Mouse (Mus musculus) C2C12 (cell line): ENCODE data around the gene Faiml. TPM values are rescaled to one million over a fixed set of nuclear protein-coding genes. Genes with fewer than 3 reads are reported as not detected.

Source experiments
- H3K27me3 ChIP-seq: one replicate; pipeline ENCODE4 v1.6.1; 2011; ENCODE audit not compliant: control insufficient read depth, insufficient read depth, insufficient read length
- H3K36me3 ChIP-seq: one replicate; pipeline ENCODE4 v1.6.1; 2011; ENCODE audit not compliant: control insufficient read depth, insufficient read depth
- H3K4me3 ChIP-seq: one replicate; pipeline ENCODE4 v1.5.1; 2011; ENCODE audit warnings: mild to moderate bottlenecking, control low read depth; ENCODE audit not compliant: poor library complexity, insufficient read depth, severe bottlenecking
- H3K79me2 ChIP-seq: one replicate; pipeline ENCODE4 v1.6.1; 2011; ENCODE audit not compliant: control insufficient read depth, insufficient read depth
- H3K79me3 ChIP-seq: one replicate; pipeline ENCODE4 v1.6.1; 2011; ENCODE audit warnings: low read depth, control low read depth
- H3ac ChIP-seq: one replicate; pipeline ENCODE3; 2011; ENCODE audit warnings: low read depth; ENCODE audit not compliant: control insufficient read depth, insufficient read length
- CEBPB ChIP-seq: IDR thresholded peaks from one replicate; pipeline ENCODE4 v1.6.1; 2011; ENCODE audit warnings: low read depth, mild to moderate bottlenecking, control low read depth, moderate library complexity
- CTCF ChIP-seq: IDR thresholded peaks from one replicate; pipeline ENCODE4 v1.5.1; 2011; ENCODE audit not compliant: control insufficient read depth, insufficient read depth, insufficient read length
- FOSL1 ChIP-seq: IDR thresholded peaks from one replicate; pipeline ENCODE4 v1.8.0; 2011; ENCODE audit warnings: mild to moderate bottlenecking, low read length; ENCODE audit not compliant: poor library complexity, insufficient read depth, severe bottlenecking
- MAX ChIP-seq: IDR thresholded peaks from one replicate; pipeline ENCODE4 v1.6.1; 2011; ENCODE audit warnings: mild to moderate bottlenecking, control low read depth
- MYOD1 ChIP-seq: IDR thresholded peaks from one replicate; pipeline ENCODE4 v1.6.1; 2011; ENCODE audit warnings: low read depth; ENCODE audit not compliant: control insufficient read depth, insufficient read length
- MYOG ChIP-seq: IDR thresholded peaks from one replicate; pipeline ENCODE4 v1.6.1; 2011; ENCODE audit not compliant: control insufficient read depth, insufficient read length; ENCODE audit errors: extremely low read depth
- USF1 ChIP-seq: IDR thresholded peaks from one replicate; pipeline ENCODE4 v1.6.1; 2011; ENCODE audit warnings: low read depth, mild to moderate bottlenecking, control low read depth, moderate library complexity
- polyA plus RNA-seq: library from polyadenylated mRNA; unstranded; fragments of >200 nt; fragmentation: generic; extraction: Trizol; gene quantifications from one replicate; pipeline ENCODE4 v1.2.1, GENCODE M21; 2012; ENCODE audit warnings: missing spikeins

Gene Faiml
- polyA plus RNA-seq, 1 experiment = not detected

- TF ChIP-seq MYOD1 (no peak), CTCF (no peak), MAX (no peak), USF1 (no peak), CEBPB (no peak), MYOG (no peak), FOSL1 (no peak)
- H3K79me2 ChIP-seq = peaks cover 9% of the 10 kb centered on the region
- no peaks in the 10 kb centered on the region for H3K36me3 ChIP-seq
- no peaks in the 10 kb centered on the region for H3K79me3 ChIP-seq
- H3K27me3 ChIP-seq = no peaks in the 10 kb centered on the region
- no peak overlapping the region for H3K4me3 ChIP-seq
- H3ac ChIP-seq = no peak overlapping the region
Measured at GRCm38 (mm10) chr9:99239256-99239655, 2.2 kb upstream of the Faiml start.

DNA sequence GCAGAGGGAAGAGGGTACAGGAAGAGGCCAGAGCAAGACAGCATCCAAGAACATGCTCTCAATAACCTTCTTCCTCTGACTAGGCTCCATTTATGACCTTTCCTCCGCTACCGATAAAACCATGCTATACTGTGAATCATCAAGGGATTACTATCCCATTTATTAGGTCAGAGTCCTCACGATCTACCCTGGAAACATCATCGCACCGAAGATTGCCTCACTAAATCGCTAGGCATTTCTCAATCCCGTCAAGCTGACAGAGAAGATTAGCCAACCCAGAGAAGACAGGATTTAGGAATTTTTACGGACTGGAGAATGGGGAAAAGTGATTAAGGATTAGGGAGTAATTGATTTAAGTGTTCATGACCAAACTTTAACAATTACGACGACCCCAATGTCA is 1.2 kb upstream of the Faiml start:
- Histone ChIP-seq H3K36me3 (no peaks in the 10 kb centered on the region), H3K4me3 (no peak overlapping the region), H3K79me3 (no peaks in the 10 kb centered on the region), H3K27me3 (no peaks in the 10 kb centered on the region), H3K79me2 (no peaks in the 10 kb centered on the region), H3ac (no peak overlapping the region)
- no peak for TF ChIP-seq CTCF
- TF ChIP-seq USF1 = no peak
- no peak for TF ChIP-seq MYOD1
- TF ChIP-seq MAX = no peak
- no peak for TF ChIP-seq CEBPB
- no peak for TF ChIP-seq FOSL1
- TF ChIP-seq MYOG = no peak

DNA sequence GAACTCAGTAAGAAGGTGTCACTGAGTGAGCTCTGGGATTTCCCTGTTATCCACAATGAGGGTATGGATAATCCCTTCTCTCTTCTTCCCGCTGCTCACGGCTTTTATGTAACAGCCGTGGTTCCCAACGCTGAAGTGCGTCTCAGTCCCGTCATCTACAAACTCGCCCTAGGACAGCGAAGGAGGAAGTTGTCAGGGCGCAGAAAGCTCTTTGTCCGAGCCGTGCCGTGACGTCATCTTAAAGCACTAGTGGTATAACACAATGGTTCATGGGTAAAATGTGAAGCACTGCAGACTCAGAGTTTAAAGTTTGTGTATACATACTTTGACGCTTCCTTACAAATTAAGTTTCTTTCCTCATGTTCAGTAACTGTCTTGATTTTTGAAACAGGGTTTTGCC is 7.6 kb downstream of the Faiml start:
- TF ChIP-seq CEBPB (no peak), MYOG (no peak), USF1 (no peak), MYOD1 (no peak), MAX (no peak), FOSL1 (no peak), CTCF (no peak)
- Histone ChIP-seq H3K79me2 (no peaks in the 10 kb centered on the region), H3K27me3 (no peaks in the 10 kb centered on the region), H3K4me3 (no peak overlapping the region), H3K79me3 (no peaks in the 10 kb centered on the region), H3K36me3 (no peaks in the 10 kb centered on the region), H3ac (no peak overlapping the region)

GRCm38 (mm10) chr9:99224583-99224982 is 12.5 kb downstream of the Faiml start:
- Histone ChIP-seq H3K27me3 (no peaks in the 10 kb centered on the region), H3K79me3 (no peaks in the 10 kb centered on the region), H3K4me3 (no peak overlapping the region), H3K79me2 (no peaks in the 10 kb centered on the region), H3ac (no peak overlapping the region), H3K36me3 (no peaks in the 10 kb centered on the region)
- TF ChIP-seq CTCF (no peak), MYOD1 (no peak), CEBPB (no peak), FOSL1 (no peak), MYOG (no peak)

DNA sequence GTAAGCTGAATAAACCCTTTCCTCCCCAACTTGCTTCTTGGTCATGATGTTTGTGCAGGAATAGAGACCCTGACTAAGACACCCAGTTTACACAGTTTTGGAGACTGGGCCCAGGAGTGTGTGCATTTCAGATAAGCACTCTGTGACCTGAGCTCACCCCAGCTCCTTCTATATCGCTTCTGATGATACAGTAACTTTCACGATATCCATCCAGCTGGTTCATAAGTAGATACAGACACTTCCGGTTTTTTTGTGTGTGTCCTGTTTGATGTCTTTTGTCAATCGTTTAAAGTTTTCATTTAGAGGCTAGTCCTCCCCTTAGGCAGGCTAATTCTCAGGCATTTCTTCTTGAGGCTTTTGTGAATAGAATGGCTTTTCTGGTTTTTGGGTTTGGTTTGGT is 15.4 kb downstream of the Faiml start:
- H3K79me3 ChIP-seq = no peaks in the 10 kb centered on the region
- no peak for TF ChIP-seq CEBPB
- TF ChIP-seq MYOD1 = no peak
- TF ChIP-seq CTCF = no peak
- TF ChIP-seq FOSL1 = no peak
- TF ChIP-seq MYOG = no peak
- no peak for TF ChIP-seq MAX
- no peak for TF ChIP-seq USF1
- H3K27me3 ChIP-seq = no peaks in the 10 kb centered on the region
- no peak overlapping the region for H3K4me3 ChIP-seq
- no peaks in the 10 kb centered on the region for H3K36me3 ChIP-seq
- H3ac ChIP-seq = no peak overlapping the region
- H3K79me2 ChIP-seq = no peaks in the 10 kb centered on the region
